Mouse (Mus musculus) bone marrow, adult 2 months (tissue): ENCODE data around the gene Ypel3.

Experiments used
- CTCF ChIP-seq: fragments of 200-500 bp; IDR thresholded peaks from 2 replicates; pipeline ENCODE4 v1.5.1; 2011; ENCODE audit warnings: low read length, control low read depth; ENCODE audit not compliant: control insufficient read depth, insufficient read depth
- POLR2A ChIP-seq: fragments of 200-500 bp; IDR thresholded peaks from 2 replicates; pipeline ENCODE4 v1.6.1; 2011; ENCODE audit warnings: low read depth, mild to moderate bottlenecking, control low read depth, low read length, borderline replicate concordance; ENCODE audit not compliant: control insufficient read depth

DNA sequence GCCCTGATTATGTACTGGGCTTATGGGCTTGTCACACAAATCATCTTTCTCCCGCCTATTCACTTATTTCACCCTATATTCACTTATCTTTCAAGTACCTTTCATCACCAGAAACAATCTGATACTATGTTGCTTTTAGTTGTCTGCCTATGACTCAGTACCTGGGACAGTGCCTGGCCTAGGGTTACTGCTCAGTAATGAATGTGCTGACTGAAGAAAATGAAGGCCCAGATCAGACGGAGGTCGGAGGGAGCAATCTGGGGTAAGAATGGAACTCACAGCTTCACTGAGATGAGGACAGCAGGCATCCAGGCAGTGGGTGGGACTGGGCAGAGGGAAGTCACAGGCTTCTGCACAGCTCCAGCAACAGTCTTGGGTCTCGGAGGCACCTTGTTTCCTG, 30.6 kb downstream of the Ypel3 start:
- TF ChIP-seq CTCF = no peak
- TF ChIP-seq POLR2A = no peak
